Mouse (Mus musculus) bone marrow macrophage, adult 2 months (primary cell): ENCODE data around the gene Polr2c. TPM values are rescaled to one million over a fixed set of nuclear protein-coding genes. Genes with fewer than 3 reads are reported as not detected.

Experiments used
- H3K27ac ChIP-seq: 2 replicates; pipeline ENCODE4 v1.5.1; 2012; ENCODE audit warnings: low read depth, low read length; ENCODE audit not compliant: insufficient read depth
- H3K4me1 ChIP-seq: 2 replicates; pipeline ENCODE4 v1.6.1; 2012; ENCODE audit warnings: low read length; ENCODE audit not compliant: control insufficient read depth, insufficient read depth
- H3K4me3 ChIP-seq: 2 replicates; pipeline ENCODE4 v1.5.1; 2012; ENCODE audit warnings: mild to moderate bottlenecking, low read length, moderate library complexity; ENCODE audit not compliant: insufficient read depth
- CTCF ChIP-seq: IDR thresholded peaks from 2 replicates; pipeline ENCODE4 v1.5.1; 2012; ENCODE audit warnings: low read depth, mild to moderate bottlenecking, low read length, moderate library complexity
- POLR2A ChIP-seq: IDR thresholded peaks from 2 replicates; pipeline ENCODE4 v1.6.1; 2012; ENCODE audit warnings: mild to moderate bottlenecking, low read depth, low read length, borderline replicate concordance
- polyA plus RNA-seq: library from polyadenylated mRNA; stranded (reverse); fragments of >200 nt; gene quantifications from 2 replicates; pipeline ENCODE4 v1.2.4, GENCODE M21; 2012; ENCODE audit not compliant: missing spikeins, insufficient read depth, insufficient read length

The Polr2c gene
- polyA plus RNA-seq, 1 experiment: 44.9 TPM

GRCm38 (mm10) chr8:94917851-94918495 is 60.7 kb downstream of the Polr2c start, which contains the start of gene Ccdc102a:
Gene Ccdc102a, minus strand, starts transcription at chr8:94918098.
- H3K27ac ChIP-seq: no peak within 1 kb of the TSS
- H3K4me3 ChIP-seq: peak within 1 kb of the TSS; percentile 36; the same call in 1 of the 2 replicates
- H3K4me1 ChIP-seq: no peaks in the 10 kb centered on the region
- no peak for TF ChIP-seq POLR2A
- no peak for TF ChIP-seq CTCF

DNA sequence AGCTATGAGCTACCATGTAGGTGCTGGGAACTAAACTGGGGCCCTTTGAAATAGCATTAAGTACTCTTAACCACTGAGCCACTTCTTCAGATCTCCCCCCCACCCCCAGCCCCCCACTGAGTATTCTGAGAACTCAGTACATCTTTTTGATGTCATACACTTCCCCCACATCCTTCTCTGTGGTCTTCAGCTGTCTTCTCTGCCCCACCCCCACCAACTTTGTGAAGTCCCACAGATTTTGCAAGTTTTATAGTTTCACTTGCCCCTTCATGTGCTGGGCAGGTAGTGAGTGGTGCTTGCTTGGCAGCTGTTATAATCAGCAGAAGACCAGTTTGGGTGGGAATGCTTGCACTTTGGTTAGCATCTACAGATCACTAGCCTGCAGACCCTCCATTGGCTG is 62.0 kb downstream of the Polr2c start:
- no peaks in the 10 kb centered on the region for H3K4me1 ChIP-seq
- H3K27ac ChIP-seq: no peak overlapping the region
- no peak overlapping the region for H3K4me3 ChIP-seq
- TF ChIP-seq CTCF (no peak), POLR2A (no peak)

DNA sequence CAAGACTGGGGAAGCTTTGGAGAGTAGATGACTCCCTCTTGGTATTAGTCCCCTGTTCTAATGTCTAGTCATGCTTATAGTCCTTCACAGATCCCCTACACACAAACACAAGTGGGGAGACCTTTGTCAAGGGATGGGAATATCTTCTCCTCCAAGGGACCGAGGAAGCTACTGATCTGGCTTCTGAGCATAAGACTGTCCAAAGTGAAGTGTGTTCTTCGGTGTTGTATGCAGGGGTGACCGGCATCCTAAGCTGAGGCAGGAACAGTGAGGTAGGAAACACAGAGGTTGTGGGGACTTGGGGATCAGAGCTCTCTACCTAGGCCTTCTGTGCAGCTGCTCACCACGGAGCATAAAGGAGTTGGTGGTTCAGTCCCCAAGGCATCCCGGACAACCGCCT is 64.9 kb downstream of the Polr2c start:
- H3K4me3 ChIP-seq: no peak overlapping the region
- H3K27ac ChIP-seq: no peak overlapping the region
- no peaks in the 10 kb centered on the region for H3K4me1 ChIP-seq
- no peak for TF ChIP-seq CTCF
- no peak for TF ChIP-seq POLR2A

GRCm38 (mm10) chr8:94922602-94923001 is 65.4 kb downstream of the Polr2c start:
- no peak for TF ChIP-seq POLR2A
- TF ChIP-seq CTCF: no peak
- Histone ChIP-seq H3K4me3 (no peak overlapping the region), H3K27ac (no peak overlapping the region), H3K4me1 (no peaks in the 10 kb centered on the region)

Other genes with a start within 250 kb of the Polr2c start
- gene Arl2bp, start 190.8 kb upstream of the Polr2c start, polyA plus RNA-seq: 25.3 and 32.4 TPM in 2 replicates
- gene Pllp, start 161.2 kb upstream of the Polr2c start, polyA plus RNA-seq: not detected in 2 replicates
- 0.36 and 0.50 TPM in 2 replicates for gene Ccl22, start 111.9 kb upstream of the Polr2c start, polyA plus RNA-seq
- gene Cx3cl1, start 85.4 kb upstream of the Polr2c start, polyA plus RNA-seq: 0.56 and 0.76 TPM in 2 replicates
- not detected in 2 replicates for gene Ccl17, start 47.0 kb upstream of the Polr2c start, polyA plus RNA-seq
- 33.1 and 34.1 TPM in 2 replicates for gene Coq9, start 19.1 kb upstream of the Polr2c start, polyA plus RNA-seq
- 12.9 and 19.7 TPM in 2 replicates for gene Ciapin1, start 19.1 kb upstream of the Polr2c start, polyA plus RNA-seq
- 3.7 and 7.4 TPM in 2 replicates for gene Dok4, start 18.9 kb downstream of the Polr2c start, polyA plus RNA-seq
- not detected in 2 replicates for gene Ccdc102a, start 60.6 kb downstream of the Polr2c start, polyA plus RNA-seq
- gene Adgrg5, start 66.2 kb downstream of the Polr2c start, polyA plus RNA-seq: not detected in 2 replicates
- 1.1 and 1.8 TPM in 2 replicates for gene Adgrg1, start 117.3 kb downstream of the Polr2c start, polyA plus RNA-seq
- 0.23 TPM in 1 of 2 replicates, not detected in the other for gene Adgrg3, start 160.2 kb downstream of the Polr2c start, polyA plus RNA-seq
- gene Drc7, start 197.7 kb downstream of the Polr2c start, polyA plus RNA-seq: not detected in 2 replicates
- 7.7 and 11.2 TPM in 2 replicates for gene Katnb1, start 223.7 kb downstream of the Polr2c start, polyA plus RNA-seq